Mouse (Mus musculus): ENCODE measurements around the gene Cyp46a1.

DNA sequence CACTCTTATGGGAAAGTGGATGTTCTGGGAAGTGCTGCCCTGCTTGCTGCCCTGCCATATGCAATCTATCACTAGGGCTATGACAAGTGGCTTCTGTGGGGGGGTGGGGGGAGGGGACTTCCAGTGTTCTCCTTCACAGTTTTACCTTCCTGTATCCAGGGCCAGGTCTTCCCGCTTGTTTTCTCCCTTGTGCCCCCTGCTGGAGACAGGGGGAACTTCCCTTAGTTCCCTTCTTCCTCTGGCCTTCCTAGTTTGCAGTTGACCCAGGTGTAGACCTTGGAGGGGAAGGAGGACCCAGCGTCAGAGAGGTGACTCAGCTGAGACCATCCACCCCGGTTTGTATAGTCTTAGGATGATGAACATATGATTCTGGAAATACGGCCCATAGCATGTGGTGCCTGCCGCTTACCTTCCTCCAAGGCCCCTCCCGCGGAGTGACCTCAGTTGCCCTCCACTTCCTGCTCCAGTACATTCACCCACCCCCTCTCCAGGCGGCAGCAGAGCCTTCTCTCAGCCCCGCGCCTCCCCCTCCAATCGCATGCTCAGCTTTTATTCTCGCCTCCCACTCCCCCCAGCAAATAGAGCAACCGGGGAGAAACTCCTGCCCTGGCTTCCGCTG is 4.5 kb downstream of the Cyp46a1 start:
- TF ChIP-seq CTCF (IDR thresholded peaks at IDR 0.05 in 2 of 3, conservative IDR thresholded peaks at IDR 0.05 in 1 of 3; ENCODE audit: control insufficient read depth in 1 of 3, insufficient read depth in 1 of 3, low read depth in 2 of 3, low read length in 3 of 3, poor library complexity in 1 of 3, severe bottlenecking in 1 of 3) (0 out of 6 replicates have a peak, but pooled peaks of 1 of the 3 experiments have one; percentile 9), MYC (IDR thresholded peaks at IDR 0.05; ENCODE audit: low read depth, low read length) (no peak), POLR2AphosphoS2 (IDR thresholded peaks at IDR 0.05; ENCODE audit: low read length) (no peak), POLR2A (IDR thresholded peaks at IDR 0.05; ENCODE audit: control insufficient read depth in 1 of 2, insufficient read depth in 1 of 2, low read depth in 1 of 2, low read length in 2 of 2, poor library complexity in 1 of 2) (no peak), ZKSCAN1 (IDR thresholded peaks at IDR 0.05; ENCODE audit: low read depth, low read length) (no peak), USF2 (IDR thresholded peaks at IDR 0.05; ENCODE audit: borderline replicate concordance in 1 of 2, insufficient read depth in 1 of 2, low read depth in 1 of 2, low read length in 2 of 2) (no peak), USF1 (IDR thresholded peaks at IDR 0.05; ENCODE audit: low read depth, low read length) (no peak), TAL1 (IDR thresholded peaks at IDR 0.05; ENCODE audit: low read length) (no peak), MAZ (IDR thresholded peaks at IDR 0.05; ENCODE audit: low read depth, low read length) (no peak), MXI1 (IDR thresholded peaks at IDR 0.05; ENCODE audit: low read depth, low read length) (no peak), UBTF (IDR thresholded peaks at IDR 0.05; ENCODE audit: borderline replicate concordance, insufficient read depth, low read depth, low read length) (no peak), NELFE (IDR thresholded peaks at IDR 0.05; ENCODE audit: low read depth, low read length) (no peak)

All from MEL (cell line).